Mouse (Mus musculus) left cerebral cortex, postnatal 36 days (tissue): ENCODE data around the gene Myl12a. TPM values are rescaled to one million over a fixed set of nuclear protein-coding genes. Genes with fewer than 3 reads are reported as not detected.

Experiments used
- DNase-seq, 2 experiments: peaks; one replicate each; pipeline ENCODE4 v3.0.0; 2021 to 2022; ENCODE audit warnings: low spot score in 2 of 2, mixed read lengths in 1 of 2
- intact Hi-C: fragments of 180-260 bp; cut with DNase I; formaldehyde crosslinking; loops from one replicate; pipeline ENCODE4 v1.15.1; 2025
- total RNA-seq, 2 experiments: library from RNA; stranded (reverse); gene quantifications; 2 replicates each; pipeline ENCODE4 v1.2.3; 2021

The Myl12a gene
- 10 to 100 TPM; 39.9 to 44.1 TPM for total RNA-seq

GRCm38 (mm10) chr17:71002744-71003094 lies at the start of gene Myl12a:
Myl12a (minus strand) TSS chr17:71002878.
- DNase-seq = no peak
- intact Hi-C loops = no loop called here

GRCm38 (mm10) chr17:71049292-71049691 lies 46.6 kb upstream of the Myl12a start:
- intact Hi-C loops = no loop called here
- DNase-seq = no peak

DNA sequence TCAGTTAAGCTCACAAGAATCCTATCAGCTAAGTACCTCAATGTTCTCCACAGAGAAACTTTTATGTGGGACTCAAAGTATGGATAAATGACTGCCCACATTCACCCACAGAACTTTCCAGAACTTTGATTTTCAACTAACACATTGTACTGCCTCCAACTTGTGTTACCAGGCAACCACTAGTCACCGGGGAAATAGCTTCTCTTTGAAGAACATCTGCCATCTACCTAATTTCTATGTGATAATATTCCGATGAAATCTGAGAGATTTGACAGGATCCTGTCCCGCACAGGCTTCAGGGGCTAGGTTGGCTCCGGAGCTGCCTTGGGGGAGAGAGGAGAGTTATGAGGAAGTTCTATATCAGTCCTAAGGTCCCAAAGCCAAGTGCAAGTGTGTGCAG lies 44.2 kb upstream of the Myl12a start:
- intact Hi-C loops = no loop called here
- DNase-seq = no peak

- intact Hi-C loops = no loop called here
- no peak for DNase-seq
Measured at GRCm38 (mm10) chr17:71045591-71045990, 42.9 kb upstream of the Myl12a start.

- DNase-seq = no peak
- intact Hi-C loops = no loop called here
Measured at GRCm38 (mm10) chr17:71042645-71043044, 40.0 kb upstream of the Myl12a start.

GRCm38 (mm10) chr17:71040582-71040880 lies 37.9 kb upstream of the Myl12a start:
- intact Hi-C loops = no loop called here
- DNase-seq = no peak

- intact Hi-C loops = no loop called here
- DNase-seq = no peak
Measured at GRCm38 (mm10) chr17:71039851-71040581, 37.3 kb upstream of the Myl12a start.

DNA sequence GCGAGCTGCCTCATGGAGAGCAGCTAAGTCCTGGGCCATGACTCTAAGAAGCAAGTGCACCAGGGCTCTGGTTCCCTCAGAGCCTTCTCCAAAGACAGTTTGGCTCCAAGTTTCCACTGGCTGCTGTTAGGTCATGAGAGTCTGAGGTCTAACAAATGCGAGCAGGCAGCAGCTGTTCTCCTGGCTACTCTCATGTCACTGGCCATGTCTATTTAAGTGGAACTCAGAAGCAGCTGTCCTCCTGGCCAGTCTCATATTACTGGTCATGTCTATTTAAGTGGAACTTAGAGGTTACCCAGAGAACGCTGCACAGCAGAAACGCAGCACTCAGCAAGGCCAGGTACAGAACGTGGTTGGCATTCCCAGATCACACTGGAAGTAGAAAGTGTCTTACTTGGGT lies 36.1 kb upstream of the Myl12a start:
- intact Hi-C loops = no loop called here

DNA sequence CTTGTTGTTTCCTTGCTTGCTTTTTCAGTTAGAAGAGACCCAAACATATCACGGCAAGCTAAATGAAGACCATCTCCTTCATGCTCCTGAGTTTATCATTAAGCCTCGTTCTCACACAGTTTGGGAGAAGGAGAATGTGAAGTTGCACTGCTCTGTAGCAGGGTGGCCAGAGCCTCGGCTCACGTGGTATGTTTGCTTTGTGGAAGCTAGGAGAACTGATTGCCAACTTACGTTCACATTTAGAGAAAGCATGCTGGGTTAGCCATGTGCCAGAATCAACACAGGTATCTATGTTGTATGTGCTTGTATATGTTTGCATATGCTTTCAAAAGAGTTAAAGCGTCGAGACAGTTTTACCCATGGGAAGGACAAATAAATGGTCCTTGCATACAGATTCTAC lies 34.5 kb upstream of the Myl12a start:
- intact Hi-C loops = no loop called here
- DNase-seq = no peak

More for the DNA sequence above, 36.1 kb upstream of the Myl12a start:
- no peak for DNase-seq

DNA sequence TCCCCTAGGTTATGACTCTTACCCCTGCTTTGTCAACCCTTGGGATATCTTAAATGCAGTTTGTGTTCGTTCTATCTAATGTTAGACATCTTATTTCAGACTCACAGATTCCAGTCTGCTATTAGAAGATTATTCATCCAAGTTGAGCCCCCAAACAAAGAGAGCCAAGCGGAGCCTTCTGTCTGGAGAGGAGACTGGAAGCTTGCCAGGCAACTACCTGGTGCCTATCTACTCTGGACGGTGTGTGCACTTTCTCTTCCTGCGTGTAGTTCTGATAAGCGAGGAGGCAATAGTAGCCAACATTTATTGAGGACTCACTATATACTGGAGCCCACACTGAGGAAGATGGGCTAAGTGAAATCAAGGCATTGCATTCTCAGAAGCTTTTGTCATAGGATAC lies 31.8 kb upstream of the Myl12a start:
- DNase-seq = no peak
- intact Hi-C loops = no loop called here

DNA sequence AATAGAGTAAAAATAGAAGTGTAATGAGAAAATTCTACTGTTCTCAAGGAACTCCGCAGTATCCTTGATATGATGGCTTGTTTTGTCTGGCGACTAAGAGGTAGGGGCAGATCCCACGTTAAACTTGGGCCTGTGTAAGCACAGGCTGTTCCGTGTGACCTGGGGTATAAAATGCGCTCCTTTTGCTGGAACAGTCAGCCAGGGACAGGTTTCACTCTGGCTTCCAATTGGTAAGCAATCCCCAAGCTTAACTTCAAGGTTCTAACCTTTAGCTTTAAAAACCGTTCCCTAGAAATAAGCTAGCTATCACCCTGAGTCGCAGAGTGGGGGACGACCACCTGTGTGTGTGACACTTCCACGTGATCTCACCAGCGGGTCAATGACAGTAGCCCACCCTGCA lies 30.0 kb upstream of the Myl12a start:
- intact Hi-C loops = no loop called here
- DNase-seq = no peak

GRCm38 (mm10) chr17:71027186-71027585 lies 24.5 kb upstream of the Myl12a start:
- DNase-seq = no peak
- intact Hi-C loops = no loop called here

GRCm38 (mm10) chr17:71025922-71026321 lies 23.2 kb upstream of the Myl12a start:
- no peak for DNase-seq
- intact Hi-C loops = no loop called here

GRCm38 (mm10) chr17:71024071-71024470 lies 21.4 kb upstream of the Myl12a start:
- no peak for DNase-seq
- intact Hi-C loops = no loop called here

- intact Hi-C loops = no loop called here
- DNase-seq = no peak
Measured at GRCm38 (mm10) chr17:71022841-71023240, 20.2 kb upstream of the Myl12a start.

GRCm38 (mm10) chr17:71019860-71020259 lies 17.2 kb upstream of the Myl12a start:
- no peak for DNase-seq
- intact Hi-C loops = no loop called here

DNA sequence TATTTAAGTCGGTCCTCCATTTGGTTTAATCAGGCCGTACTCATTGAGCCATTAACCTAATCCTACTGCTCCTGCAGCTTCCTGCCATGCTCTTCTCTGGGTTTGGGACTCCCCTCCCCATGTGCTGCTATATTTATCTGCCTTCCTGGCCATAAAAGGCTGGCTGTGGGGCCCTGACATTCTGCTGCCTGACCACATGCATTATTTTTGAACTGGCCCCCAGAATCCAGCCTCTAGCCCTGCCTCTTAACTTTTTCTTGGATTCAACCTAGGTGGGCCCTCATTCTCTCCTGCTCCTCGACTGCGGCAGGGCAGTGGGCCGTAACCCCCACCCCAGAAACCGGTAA lies 16.6 kb upstream of the Myl12a start:
- no peak for DNase-seq
- intact Hi-C loops = no loop called here

DNA sequence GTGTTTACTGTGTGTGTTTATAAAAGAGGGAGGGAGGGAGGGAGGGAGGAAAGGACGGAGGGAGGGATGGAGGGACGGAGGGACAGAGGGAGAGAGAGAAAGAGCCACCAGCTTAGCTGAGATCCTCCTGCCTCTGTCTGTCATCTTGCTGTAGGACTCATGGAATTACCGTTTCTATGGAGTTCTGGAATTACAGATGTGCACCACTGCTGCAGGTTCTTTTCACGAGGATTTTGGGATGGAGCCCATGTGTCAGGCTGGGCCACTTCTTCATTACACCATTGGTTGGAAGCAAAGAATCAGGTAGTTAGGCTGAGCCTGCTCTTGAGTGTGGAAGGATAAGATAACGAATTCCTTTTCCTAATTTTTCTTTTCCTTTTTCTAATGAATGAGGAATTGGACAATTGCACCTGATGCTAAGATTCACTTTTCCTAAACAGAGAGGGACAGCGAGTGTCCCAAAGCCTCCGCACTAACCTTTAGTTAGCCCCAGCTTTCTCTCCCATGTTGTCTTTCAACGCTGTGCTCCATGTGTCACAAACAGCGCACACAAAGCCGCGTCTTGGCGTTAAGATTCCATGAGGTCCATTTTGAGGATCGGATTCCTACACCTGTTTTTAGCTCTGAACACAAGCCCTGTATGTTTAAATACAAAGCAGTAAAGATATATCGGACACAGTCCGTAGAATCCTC lies 16.1 kb upstream of the Myl12a start:
- intact Hi-C loops = no loop called here
- no peak for DNase-seq

DNA sequence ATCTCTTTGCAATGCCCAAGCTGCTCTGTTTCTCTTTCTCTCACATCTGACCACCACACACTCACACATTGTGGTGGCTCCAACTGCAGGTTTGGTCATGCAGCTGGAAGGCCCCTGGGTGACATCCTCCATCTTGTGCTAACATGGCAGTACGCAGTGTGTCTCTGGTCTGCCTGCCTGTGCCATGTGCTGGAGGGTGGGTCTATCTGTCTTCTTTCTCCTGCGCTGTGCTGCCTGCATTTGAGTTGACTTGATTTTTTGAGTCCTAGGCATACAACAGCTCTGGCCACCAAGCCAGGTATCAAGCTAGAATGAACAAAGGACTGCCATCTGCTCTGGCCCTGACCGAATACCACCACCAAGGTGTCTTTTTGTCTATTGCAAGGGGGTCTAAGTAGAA lies 15.5 kb upstream of the Myl12a start:
- DNase-seq = no peak
- intact Hi-C loops = no loop called here

- intact Hi-C loops = no loop called here
- no peak for DNase-seq
Measured at GRCm38 (mm10) chr17:71017457-71017998, 14.8 kb upstream of the Myl12a start.

GRCm38 (mm10) chr17:71014911-71015310 lies 12.2 kb upstream of the Myl12a start:
- intact Hi-C loops = no loop called here
- no peak for DNase-seq

DNA sequence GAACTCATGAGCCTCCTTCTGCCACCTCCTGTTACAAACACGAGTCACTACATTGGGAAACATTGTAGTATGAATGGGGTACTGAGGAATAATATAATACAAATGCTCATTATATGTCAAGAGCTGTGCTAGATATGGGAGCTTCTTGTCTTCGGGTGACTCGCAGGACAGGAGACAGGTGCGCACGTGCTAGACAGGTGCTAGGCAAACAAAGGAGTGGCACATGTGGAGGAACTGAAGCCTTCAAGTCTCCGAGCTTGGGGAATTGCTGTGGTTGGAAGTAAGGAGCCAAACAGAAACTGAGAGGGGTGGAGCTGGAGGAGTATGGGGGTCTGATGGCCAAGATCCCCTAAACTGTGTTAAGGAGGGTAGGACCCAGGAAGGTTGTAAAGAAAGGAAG lies 10.4 kb upstream of the Myl12a start:
- intact Hi-C loops = no loop called here
- DNase-seq = no peak
